16 mouse cellular contexts compared by ENCODE assay signal in the genomic region with DNA sequence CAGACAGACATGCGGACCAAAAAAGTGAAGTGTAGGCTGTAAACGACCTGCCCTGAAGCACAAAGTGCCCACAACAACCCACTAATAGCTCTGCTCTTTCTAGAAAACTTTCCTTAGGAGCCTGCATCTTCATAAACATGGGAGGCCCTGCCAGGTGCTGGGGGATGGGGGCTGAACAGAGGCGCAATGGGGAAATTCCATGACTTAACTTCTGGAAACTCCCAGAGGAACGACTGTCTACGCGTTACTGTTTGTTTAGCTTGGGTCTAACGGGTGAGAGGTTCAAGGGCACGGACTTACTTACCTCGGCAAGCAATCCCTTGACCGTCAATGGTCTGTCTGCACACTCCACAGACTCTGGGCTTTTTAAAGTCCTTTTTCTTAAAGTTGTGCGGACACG. TPM values are rescaled to one million over a fixed set of nuclear protein-coding genes. Genes with fewer than 3 reads are reported as not detected.
DNase-seq lines count a peak whose midpoint lies in the region; ATAC-seq and TF ChIP-seq lines count a peak whose summit lies in the region.
"Had no signal": no experiment of that assay in that cellular context is flagged by ENCODE, and none has a peak within 500 bp of the region (broad histone marks: within the 10 kb centered on the region; RNA-seq: fewer than 3 reads in every experiment).

No protein-coding gene starts in this region.

- H3K9me3 ChIP-seq in neural tube, embryonic 15.5 days (replicated peaks) = no peaks in the 10 kb centered on the region
- H3K9me3 ChIP-seq in intestine, embryonic 16.5 days (ENCODE audit: control insufficient read depth, low read length) = no peaks in the 10 kb centered on the region
- H3K9me3 ChIP-seq in limb, embryonic 15.5 days = no peaks in the 10 kb centered on the region
- H3K9me3 ChIP-seq: embryonic facial prominence, embryonic 13.5 days; liver, embryonic 12.5 days; midbrain, embryonic 15.5 days had no signal

- no peak overlapping the region for H3K27ac ChIP-seq in heart, adult 2 months
- no peak overlapping the region for H3K27ac ChIP-seq in neural tube, embryonic 15.5 days (replicated peaks)
- H3K27ac ChIP-seq in intestine, embryonic 16.5 days (ENCODE audit: low read length) = peak overlapping the region; percentile 57; the same call in 1 of the 2 replicates
- H3K27ac ChIP-seq in limb, embryonic 15.5 days = 0 out of 2 replicates have a peak overlapping the region, but pooled peaks have one; percentile 27
- H3K27ac ChIP-seq: embryonic facial prominence, embryonic 13.5 days; liver, embryonic 12.5 days; midbrain, embryonic 15.5 days had no signal

- H3K27me3 ChIP-seq in heart, adult 2 months (ENCODE audit: control insufficient read depth, insufficient read depth, low read length) = no peaks in the 10 kb centered on the region
- no peaks in the 10 kb centered on the region for H3K27me3 ChIP-seq in neural tube, embryonic 15.5 days (replicated peaks)
- H3K27me3 ChIP-seq in intestine, embryonic 16.5 days (replicated peaks; ENCODE audit: control insufficient read depth, insufficient read depth, low read length) = no peaks in the 10 kb centered on the region
- H3K27me3 ChIP-seq in limb, embryonic 15.5 days = no peaks in the 10 kb centered on the region
- H3K27me3 ChIP-seq: embryonic facial prominence, embryonic 13.5 days; liver, embryonic 12.5 days; midbrain, embryonic 15.5 days had no signal

- no peak overlapping the region for H3K9ac ChIP-seq in heart, adult 2 months (ENCODE audit: low read depth, low read length)
- no peak overlapping the region for H3K9ac ChIP-seq in neural tube, embryonic 15.5 days (replicated peaks)
- no peak overlapping the region for H3K9ac ChIP-seq in intestine, embryonic 16.5 days (ENCODE audit: low read depth, low read length)
- no peak overlapping the region for H3K9ac ChIP-seq in limb, embryonic 15.5 days
- H3K9ac ChIP-seq: embryonic facial prominence, embryonic 13.5 days; forebrain, postnatal 0 days; liver, embryonic 12.5 days; midbrain, embryonic 15.5 days had no signal

- TF ChIP-seq CTCF in heart, adult 2 months (IDR thresholded peaks at IDR 0.05) = no peak

- H3K79me2 ChIP-seq in heart, adult 2 months (replicated peaks; ENCODE audit: control insufficient read depth, insufficient read depth, low read length) = no peaks in the 10 kb centered on the region

- peak; percentile 84 for DNase-seq in heart, adult 11 months
- no peak for DNase-seq in heart, adult 2 months
- DNase-seq in neural tube, embryonic 10.5 days (ENCODE audit: extremely low spot score, low spot score) = no peak
- DNase-seq in gastrocnemius, postnatal 36 days = no peak
- no peak for DNase-seq in layer of hippocampus, adult 18-20 months (ENCODE audit: low spot score in 2 of 2)
- DNase-seq: cerebellum, adult 9-10 months; forebrain, postnatal 0 days; thymus, postnatal 25 days had no signal

- ATAC-seq in neural tube, embryonic 15.5 days (ENCODE audit: low FRiP score) = 0 out of 2 replicates have a peak, but pooled peaks have one; percentile 31
- ATAC-seq in intestine, embryonic 16.5 days = peak; percentile 35; the same call in 1 of the 2 replicates
- no peak for ATAC-seq in limb, embryonic 15.5 days (ENCODE audit: insufficient number of reproducible peaks, low FRiP score, low TSS enrichment, low read depth)
- ATAC-seq: forebrain, postnatal 0 days; liver, embryonic 12.5 days; lung, postnatal 0 days; midbrain, embryonic 15.5 days had no signal

- intact Hi-C loops in heart, adult 2 months (cut with DNase I) = no loop called here
- intact Hi-C loops in gastrocnemius, postnatal 36 days (cut with DNase I) = no loop called here

- peaks cover 2% of the 10 kb centered on the region; the same call in 1 of the 2 replicates for H3K4me1 ChIP-seq in heart, adult 2 months (ENCODE audit: control insufficient read depth, insufficient read depth, low read length)
- H3K4me1 ChIP-seq in neural tube, embryonic 15.5 days = peaks cover 9% of the 10 kb centered on the region
- peaks cover 34% of the 10 kb centered on the region for H3K4me1 ChIP-seq in intestine, embryonic 16.5 days (ENCODE audit: control insufficient read depth, insufficient read depth, low read length)
- peaks cover 29% of the 10 kb centered on the region for H3K4me1 ChIP-seq in limb, embryonic 15.5 days
- H3K4me1 ChIP-seq: midbrain, embryonic 15.5 days had no signal

- TF ChIP-seq POLR2A in heart, adult 2 months (IDR thresholded peaks at IDR 0.05; ENCODE audit: insufficient read depth, low read depth, low read length) = no peak

- no peak overlapping the region for H3K4me3 ChIP-seq in heart, adult 2 months
- H3K4me3 ChIP-seq in neural tube, embryonic 15.5 days (replicated peaks) = no peak overlapping the region
- no peak overlapping the region for H3K4me3 ChIP-seq in intestine, embryonic 16.5 days (ENCODE audit: low read length)
- no peak overlapping the region for H3K4me3 ChIP-seq in limb, embryonic 15.5 days
- H3K4me3 ChIP-seq: embryonic facial prominence, embryonic 13.5 days; liver, embryonic 12.5 days; midbrain, embryonic 15.5 days had no signal

- no peak overlapping the region for H3K4me2 ChIP-seq in neural tube, embryonic 15.5 days
- no peak overlapping the region for H3K4me2 ChIP-seq in intestine, embryonic 16.5 days (ENCODE audit: low read depth, low read length)
- H3K4me2 ChIP-seq in limb, embryonic 15.5 days = no peak overlapping the region
- H3K4me2 ChIP-seq: embryonic facial prominence, embryonic 13.5 days; liver, embryonic 12.5 days; midbrain, embryonic 15.5 days had no signal

- no peak for TF ChIP-seq EP300 in heart, adult 2 months (IDR thresholded peaks at IDR 0.05; ENCODE audit: insufficient read depth, low read depth, low read length)

- WGBS in heart, adult 2 months = 62% methylated on average over 12 of the region's 12 CpGs
- WGBS in neural tube, embryonic 15.5 days = 57% methylated on average over 12 of the region's 12 CpGs
- 32% methylated on average over 12 of the region's 12 CpGs for WGBS in intestine, embryonic 16.5 days
- 48% methylated on average over 12 of the region's 12 CpGs for WGBS in limb, embryonic 15.5 days

- no peaks in the 10 kb centered on the region for H3K36me3 ChIP-seq in heart, adult 2 months (ENCODE audit: control insufficient read depth, insufficient read depth, low read length)
- H3K36me3 ChIP-seq in neural tube, embryonic 15.5 days = no peaks in the 10 kb centered on the region
- no peaks in the 10 kb centered on the region; the same call in 1 of the 2 replicates for H3K36me3 ChIP-seq in intestine, embryonic 16.5 days (ENCODE audit: control insufficient read depth, insufficient read depth, low read length)
- peaks cover 30% of the 10 kb centered on the region for H3K36me3 ChIP-seq in limb, embryonic 15.5 days
- H3K36me3 ChIP-seq: G1E; liver, embryonic 12.5 days; midbrain, embryonic 15.5 days had no signal

RNA-seq across cellular contexts. Expression of gene Tns3, which starts 48.9 kb away (rescaled TPM):
- 10 to 100 TPM; 23.1 to 23.9 TPM for total RNA-seq in heart, adult 2 months (2021)
- polyA plus RNA-seq in heart, adult 2 months (2012; rRNA removed) = 14.8 and 18.4 TPM in 2 replicates
- 7.6 and 11.1 TPM in 2 replicates for polyA plus RNA-seq in neural tube, embryonic 15.5 days (2015; fragmentation: Nextera tagmentation; extraction: Ambion mirVana)
- polyA plus RNA-seq in intestine, embryonic 16.5 days (2015; fragmentation: Nextera tagmentation; extraction: Ambion mirVana) = 18.7 and 21.0 TPM in 2 replicates
- 26.8 and 31.6 TPM in 2 replicates for polyA plus RNA-seq in limb, embryonic 15.5 days (2015; fragmentation: Nextera tagmentation; extraction: Ambion mirVana)
- 1 to 10 TPM; 4.7 to 5.9 TPM for total RNA-seq in gastrocnemius, postnatal 36 days (2021)
- 10 to 100 TPM; 53.9 to 56.4 TPM for total RNA-seq in layer of hippocampus, adult 18-20 months (2021)
- polyA plus RNA-seq: G1E had no signal

Comparison
In these comparisons a context has a peak if more than half of its experiments do, and no peak if none do; other contexts are left out.
1. H3K27ac ChIP-seq: peak in intestine, embryonic 16.5 days (single experiment) and limb, embryonic 15.5 days (single experiment); none in heart, adult 2 months (single experiment) and neural tube, embryonic 15.5 days (single experiment).